Mouse (Mus musculus) macrophage (primary cell): ENCODE results near the gene Exosc10. TPM values are rescaled to one million over a fixed set of nuclear protein-coding genes. Genes with fewer than 3 reads are reported as not detected.
A peak's percentile ranks its signal among the peaks of the same experiment; 100 is the strongest.

Source experiments
- H3K27ac ChIP-seq: fragments of 350-480 bp; formaldehyde crosslinking; 2 replicates; pipeline ENCODE4 v1.9.0; 2021
- H3K36me3 ChIP-seq: fragments of 350-480 bp; formaldehyde crosslinking; 2 replicates; pipeline ENCODE4 v1.9.0; 2021; ENCODE audit errors: inconsistent target
- H3K4me3 ChIP-seq: fragments of 350-480 bp; formaldehyde crosslinking; 2 replicates; pipeline ENCODE4 v1.9.0; 2021; ENCODE audit errors: inconsistent target
- H3K79me2 ChIP-seq: fragments of 350-480 bp; formaldehyde crosslinking; 2 replicates; pipeline ENCODE4 v1.9.0; 2021; ENCODE audit errors: inconsistent target
- WGBS: methylation state at CpG from one replicate; pipeline ENCODE4 v1.1.7; 2026; ENCODE audit warnings: inconsistent platforms; ENCODE audit not compliant: missing documents; 5-methylcytosine and 5-hydroxymethylcytosine counted together
- polyA plus RNA-seq: library from polyadenylated mRNA; stranded (reverse); fragments of 250-400 nt; gene quantifications from 3 replicates; pipeline ENCODE4 v1.2.4, GENCODE M21; 2018; ENCODE audit warnings: inconsistent platforms

Gene Exosc10
- polyA plus RNA-seq, 1 experiment from 2014 or later, result 58.5 TPM

DNA sequence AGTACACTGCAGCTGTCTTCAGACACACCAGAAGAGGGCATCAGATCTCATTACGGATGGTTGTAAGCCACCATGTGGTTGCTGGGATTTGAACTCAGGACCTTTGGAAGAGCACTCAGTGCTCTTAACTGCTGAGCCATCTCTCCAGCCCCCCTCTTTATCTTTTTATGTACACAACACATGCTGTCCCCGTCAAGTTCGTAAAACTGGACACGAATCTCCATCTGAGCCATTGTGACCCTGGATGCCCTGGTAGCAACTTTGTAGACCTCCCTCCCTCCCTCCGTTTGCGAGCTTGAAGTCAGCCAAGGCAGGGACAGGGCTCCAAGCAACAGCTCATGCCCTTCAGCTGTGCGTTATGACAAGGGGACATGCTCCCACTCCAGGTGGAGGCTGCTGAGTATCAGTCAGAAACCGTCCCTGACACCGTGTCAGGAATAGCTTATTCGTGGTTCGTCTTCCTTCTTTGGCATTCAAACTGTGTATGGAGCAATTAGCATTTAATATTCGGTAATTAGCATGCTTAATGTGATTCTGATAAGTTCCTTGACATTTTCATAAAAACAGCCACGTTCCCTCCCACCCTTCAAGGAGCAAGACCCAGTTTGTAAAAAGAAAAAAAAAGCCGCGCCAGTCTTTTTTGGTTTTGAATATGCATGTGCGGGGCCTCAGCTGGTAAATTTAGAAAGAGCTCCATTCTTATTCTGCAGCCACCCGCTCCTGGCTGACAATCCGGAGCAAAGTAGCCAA is 32.4 kb downstream of the Exosc10 start:
- 3% methylated on average over 16 of the region's 18 CpGs for WGBS
- peaks cover 12% of the 10 kb centered on the region for H3K79me2 ChIP-seq
- H3K27ac ChIP-seq, result peak overlapping the region; percentile 18; the same call in 1 of the 2 replicates
- H3K36me3 ChIP-seq, result peaks cover 11% of the 10 kb centered on the region; the same call in 1 of the 2 replicates
- peak overlapping the region; percentile 46 for H3K4me3 ChIP-seq

DNA sequence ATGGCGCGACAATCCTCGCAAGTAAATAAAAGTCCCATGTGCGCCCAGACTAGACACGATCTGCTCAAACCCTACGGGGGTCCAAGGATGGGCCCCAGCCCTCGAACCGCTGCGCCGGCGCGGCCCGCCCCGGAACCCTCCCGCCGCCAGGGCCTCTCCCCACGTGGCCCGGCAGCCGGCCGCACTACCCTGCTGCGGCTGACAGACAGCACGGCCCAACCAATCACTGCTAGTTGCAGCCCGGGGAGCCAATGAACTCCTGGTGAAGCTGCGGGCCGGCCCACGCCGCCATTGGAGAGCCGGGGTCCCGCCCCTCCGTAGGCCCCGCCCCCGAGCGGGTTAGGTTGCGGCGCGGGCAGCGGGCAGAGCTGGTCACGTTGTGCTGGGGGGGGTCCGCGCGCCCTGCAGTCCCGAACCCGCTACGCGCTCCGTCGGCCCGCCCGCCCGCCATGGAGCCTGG is 33.0 kb downstream of the Exosc10 start, which contains the start of gene Srm:
TSS of gene Srm (plus strand) at position 333 of the 460 bp plus-strand sequence.
- under 1% methylated on average over 41 of the region's 50 CpGs for WGBS
- Histone ChIP-seq H3K4me3 (peak within 1 kb of the TSS; percentile 58), H3K36me3 (peaks cover 11% of the 10 kb centered on the region; the same call in 1 of the 2 replicates), H3K79me2 (peaks cover 12% of the 10 kb centered on the region), H3K27ac (peak within 1 kb of the TSS; percentile 18; the same call in 1 of the 2 replicates)

DNA sequence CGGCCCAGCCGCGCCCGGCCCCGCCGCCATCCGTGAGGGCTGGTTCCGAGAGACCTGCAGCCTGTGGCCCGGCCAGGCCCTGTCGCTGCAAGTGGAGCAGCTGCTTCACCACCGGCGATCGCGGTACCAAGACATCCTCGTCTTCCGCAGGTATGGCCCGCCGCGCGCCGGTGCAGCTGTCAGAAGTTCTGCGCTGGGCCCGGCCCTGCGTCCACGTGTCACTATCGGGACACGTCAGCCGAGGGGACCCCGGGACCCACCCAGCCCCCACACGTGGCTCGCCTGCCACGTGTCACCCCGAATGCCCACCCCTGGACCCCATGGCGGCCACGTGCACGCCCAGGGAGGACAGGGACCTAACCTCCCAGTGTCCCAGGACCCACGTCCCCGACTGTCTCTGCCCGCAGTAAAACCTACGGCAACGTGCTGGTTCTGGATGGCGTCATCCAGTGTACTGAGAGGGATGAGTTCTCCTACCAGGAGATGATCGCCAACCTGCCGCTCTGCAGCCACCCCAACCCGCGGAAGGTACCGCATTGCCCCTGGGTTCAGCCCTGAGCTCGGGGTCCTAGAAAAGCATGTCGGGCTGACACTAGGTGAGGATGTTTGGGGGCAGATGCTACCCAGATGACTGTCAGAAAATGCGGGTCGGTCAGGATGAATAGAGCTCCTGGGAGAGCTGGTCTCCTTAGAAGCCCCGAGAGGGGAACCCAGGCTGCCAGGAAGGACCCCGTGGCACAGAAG is 33.6 kb downstream of the Exosc10 start:
- WGBS, result under 1% methylated on average over 50 of the region's 53 CpGs
- H3K4me3 ChIP-seq, result peak overlapping the region; percentile 58
- no peak overlapping the region for H3K27ac ChIP-seq
- peaks cover 12% of the 10 kb centered on the region for H3K79me2 ChIP-seq
- peaks cover 11% of the 10 kb centered on the region; the same call in 1 of the 2 replicates for H3K36me3 ChIP-seq

DNA sequence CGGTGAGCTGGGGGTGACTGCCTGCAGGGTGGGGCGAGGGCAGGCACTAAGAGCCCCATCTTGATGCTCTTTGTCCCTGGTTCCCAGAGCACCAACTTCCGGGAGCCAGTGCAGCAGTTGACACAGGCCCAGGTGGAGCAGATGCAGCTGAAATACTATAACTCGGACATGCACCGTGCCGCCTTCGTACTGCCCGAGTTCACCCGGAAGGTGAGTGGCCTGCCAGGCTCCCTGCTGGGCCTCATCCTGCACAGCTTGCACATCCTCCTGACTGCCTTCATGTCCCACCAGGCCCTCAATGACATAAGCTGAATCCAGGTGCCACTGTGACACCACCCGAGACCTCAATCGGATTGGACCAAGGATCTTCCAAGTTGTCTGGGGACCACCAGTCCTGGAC is 35.8 kb downstream of the Exosc10 start:
- Histone ChIP-seq H3K79me2 (peaks cover 12% of the 10 kb centered on the region), H3K36me3 (peaks cover 11% of the 10 kb centered on the region; the same call in 1 of the 2 replicates), H3K27ac (no peak overlapping the region), H3K4me3 (no peak overlapping the region)
- WGBS, result 94% methylated on average over 11 of the region's 11 CpGs

DNA sequence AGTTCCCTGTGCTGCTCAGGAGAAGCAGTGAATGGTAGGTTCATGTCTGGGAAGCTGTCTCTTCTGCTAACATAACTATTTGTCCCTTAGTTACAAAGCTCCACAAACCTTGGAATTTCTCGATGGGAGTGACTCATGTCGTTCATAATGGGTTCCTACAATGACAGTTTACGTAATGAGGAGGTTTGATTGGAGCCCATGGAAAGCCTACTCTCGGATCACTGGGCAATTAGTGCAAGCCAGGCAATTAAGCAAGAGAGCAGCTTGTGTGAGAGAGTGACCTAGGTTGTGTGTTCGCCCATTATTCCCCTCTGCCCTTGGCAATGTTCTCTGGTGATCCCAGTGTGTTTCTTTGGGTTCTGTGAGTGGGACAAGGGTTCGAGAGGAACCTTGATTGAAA is 37.7 kb downstream of the Exosc10 start:
- Histone ChIP-seq H3K79me2 (peaks cover 12% of the 10 kb centered on the region), H3K27ac (no peak overlapping the region), H3K4me3 (no peak overlapping the region), H3K36me3 (peaks cover 11% of the 10 kb centered on the region; the same call in 1 of the 2 replicates)
- WGBS, result 94% methylated on average over 6 of the region's 6 CpGs

DNA sequence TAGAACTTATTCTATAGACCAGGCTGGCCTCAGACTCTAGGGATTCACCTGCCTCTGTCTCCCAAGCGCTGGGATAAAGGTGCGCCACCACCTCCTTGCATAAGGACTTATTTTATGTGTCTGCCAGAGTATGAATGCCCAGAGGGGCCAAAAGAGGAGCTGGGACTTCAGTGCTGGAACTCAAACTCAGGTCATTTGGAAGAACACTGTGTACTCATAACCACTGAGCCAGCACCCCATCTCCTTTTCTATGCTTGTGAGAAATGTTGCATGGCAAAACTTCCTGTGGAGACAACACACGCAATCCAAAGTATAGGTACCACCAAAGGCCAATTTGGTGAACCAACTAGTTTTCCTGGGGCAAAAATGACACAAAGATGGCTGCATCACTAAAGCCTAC is 38.5 kb downstream of the Exosc10 start:
- Histone ChIP-seq H3K4me3 (no peak overlapping the region), H3K36me3 (peaks cover 11% of the 10 kb centered on the region; the same call in 1 of the 2 replicates), H3K27ac (no peak overlapping the region), H3K79me2 (peaks cover 12% of the 10 kb centered on the region)
- 97% methylated on average over 3 of the region's 3 CpGs for WGBS

DNA sequence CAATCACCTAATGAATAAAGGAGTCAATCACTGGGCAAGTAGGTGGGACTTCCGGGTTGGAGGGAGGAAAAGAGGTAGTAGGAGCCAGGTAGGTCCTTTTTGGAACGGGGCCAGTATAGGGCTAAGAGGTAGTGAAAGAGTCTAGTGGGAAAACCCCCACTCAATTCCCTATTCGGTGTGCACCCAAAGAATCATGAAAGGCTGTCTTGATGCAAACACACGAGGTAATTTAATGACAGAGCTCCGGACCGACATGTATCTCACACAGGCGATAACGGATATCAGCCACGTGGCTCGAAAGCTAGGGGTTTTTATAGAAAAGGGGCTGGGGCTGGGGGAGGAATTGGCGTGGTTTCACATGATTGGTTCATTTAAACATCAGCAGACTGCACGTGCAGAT is 40.6 kb downstream of the Exosc10 start:
- Histone ChIP-seq H3K4me3 (no peak overlapping the region), H3K79me2 (no peaks in the 10 kb centered on the region), H3K27ac (no peak overlapping the region), H3K36me3 (peaks cover 11% of the 10 kb centered on the region; the same call in 1 of the 2 replicates)
- WGBS, result 97% methylated on average over 12 of the region's 12 CpGs

DNA sequence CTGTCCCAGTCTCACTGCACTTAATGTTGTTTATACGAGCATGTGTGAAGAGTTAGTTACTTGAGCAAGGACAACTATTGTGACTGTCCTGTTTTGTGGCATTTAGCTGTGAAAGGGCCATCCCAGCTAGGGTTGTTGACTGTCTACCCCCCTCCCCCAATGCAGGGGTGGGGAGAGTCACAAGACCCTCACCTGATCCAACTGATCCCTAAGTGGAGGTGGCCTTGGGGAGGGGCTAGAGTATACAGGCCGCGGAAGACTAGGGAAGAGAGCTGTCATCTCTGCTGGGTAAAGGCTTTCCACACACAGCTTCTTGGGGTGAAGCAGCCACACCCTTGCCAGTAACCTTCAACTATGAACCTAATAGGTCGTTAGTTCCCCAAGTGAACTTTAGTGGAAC is 42.1 kb downstream of the Exosc10 start:
- H3K27ac ChIP-seq, result no peak overlapping the region
- 90% methylated on average over 4 of the region's 4 CpGs for WGBS
- H3K36me3 ChIP-seq, result no peaks in the 10 kb centered on the region
- H3K79me2 ChIP-seq, result no peaks in the 10 kb centered on the region
- no peak overlapping the region for H3K4me3 ChIP-seq

DNA sequence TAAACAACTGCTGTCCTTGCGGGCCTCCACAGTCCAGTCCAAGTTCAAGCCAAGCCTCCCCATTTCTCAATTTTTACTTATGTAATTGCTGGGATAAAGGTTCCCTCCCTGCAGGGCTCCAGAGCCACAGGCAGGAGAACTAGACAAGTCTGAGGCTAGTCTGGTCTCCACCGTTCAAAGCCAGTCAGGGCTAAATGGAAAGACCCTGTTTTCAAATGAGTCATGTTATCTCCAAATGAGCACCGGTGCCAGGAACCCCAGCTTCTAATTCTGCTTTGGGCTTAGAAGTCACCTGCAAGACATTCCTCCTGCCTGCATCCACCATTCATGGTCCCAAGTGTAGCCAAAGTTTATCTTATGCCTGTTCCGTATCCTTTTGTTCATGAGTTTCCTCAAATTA is 43.6 kb downstream of the Exosc10 start:
- Histone ChIP-seq H3K27ac (no peak overlapping the region), H3K36me3 (no peaks in the 10 kb centered on the region), H3K4me3 (no peak overlapping the region), H3K79me2 (no peaks in the 10 kb centered on the region)
- 79% methylated on average over 4 of the region's 4 CpGs for WGBS

DNA sequence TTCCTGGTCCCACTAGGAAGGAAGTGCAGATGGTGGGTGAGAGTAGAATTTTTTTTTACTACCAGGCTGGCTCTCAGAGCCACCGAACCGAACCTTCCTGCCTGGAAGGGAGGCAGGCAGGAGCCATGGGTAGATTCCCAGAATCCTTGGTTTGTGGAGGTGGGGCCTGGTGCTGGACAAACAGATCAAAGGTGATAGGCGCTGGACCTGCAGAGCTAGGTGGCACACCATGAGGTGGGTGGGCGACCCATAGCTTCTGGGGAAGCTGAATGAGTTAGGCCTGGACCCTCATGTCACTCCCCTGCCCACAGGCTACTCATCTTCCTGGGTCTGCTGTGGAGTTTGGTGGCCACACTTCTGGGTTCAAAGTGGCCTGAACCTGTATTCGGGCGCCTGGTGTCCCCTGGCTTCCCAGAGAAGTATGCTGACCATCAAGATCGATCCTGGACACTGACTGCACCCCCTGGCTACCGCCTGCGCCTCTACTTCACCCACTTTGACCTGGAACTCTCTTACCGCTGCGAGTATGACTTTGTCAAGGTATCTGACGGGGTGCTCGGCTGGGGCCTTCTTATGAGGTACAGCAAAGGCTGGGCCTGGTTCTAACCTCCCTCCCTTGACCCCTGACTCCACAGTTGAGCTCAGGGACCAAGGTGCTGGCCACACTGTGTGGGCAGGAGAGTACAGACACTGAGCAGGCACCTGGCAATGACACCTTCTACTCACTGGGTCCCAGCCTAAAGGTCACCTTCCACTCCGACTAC is 44.3 kb downstream of the Exosc10 start, which contains the start of gene Masp2:
TSS of gene Masp2 (plus strand) at position 198 of the 764 bp plus-strand sequence.
- H3K4me3 ChIP-seq, result no peak within 1 kb of the TSS
- 84% methylated on average over 11 of the region's 14 CpGs for WGBS
- no peak within 1 kb of the TSS for H3K27ac ChIP-seq
- H3K36me3 ChIP-seq, result no peaks in the 10 kb centered on the region
- no peaks in the 10 kb centered on the region for H3K79me2 ChIP-seq

DNA sequence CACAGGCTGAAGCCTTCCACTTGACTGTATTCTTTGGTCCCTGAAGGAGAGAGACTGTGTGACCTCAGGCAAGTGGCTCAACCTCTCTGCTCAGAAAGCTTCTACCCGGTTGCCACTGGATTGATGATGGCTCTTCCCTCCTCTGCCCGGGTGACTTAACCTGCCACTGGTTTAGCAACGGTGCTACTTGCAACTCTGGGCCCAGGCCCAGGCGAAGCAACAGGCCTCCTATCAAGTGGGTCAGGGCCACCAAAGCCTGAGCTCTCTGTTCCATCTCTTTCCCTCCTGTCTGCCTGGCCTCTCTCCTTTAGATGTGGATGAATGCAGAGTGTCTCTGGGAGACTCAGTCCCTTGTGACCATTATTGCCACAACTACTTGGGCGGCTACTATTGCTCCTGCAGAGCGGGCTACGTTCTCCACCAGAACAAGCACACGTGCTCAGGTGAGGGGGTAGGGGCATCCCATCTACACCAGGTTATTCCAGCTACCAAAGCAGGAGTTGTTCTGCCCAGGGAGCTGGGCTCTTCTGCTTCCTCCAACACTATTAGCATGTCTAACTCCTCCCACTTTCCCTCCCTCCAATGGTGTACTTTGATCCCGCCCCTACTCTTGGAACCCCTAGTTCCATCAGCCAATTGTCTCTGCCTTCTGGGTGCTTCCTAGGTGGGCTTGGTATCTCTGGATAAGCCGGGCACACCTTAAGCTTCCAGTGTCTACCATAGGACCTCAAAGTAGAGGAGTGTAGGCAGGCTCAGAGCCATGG is 45.3 kb downstream of the Exosc10 start:
- 97% methylated on average over 10 of the region's 10 CpGs for WGBS
- Histone ChIP-seq H3K4me3 (no peak overlapping the region), H3K36me3 (no peaks in the 10 kb centered on the region), H3K79me2 (no peaks in the 10 kb centered on the region), H3K27ac (no peak overlapping the region)

DNA sequence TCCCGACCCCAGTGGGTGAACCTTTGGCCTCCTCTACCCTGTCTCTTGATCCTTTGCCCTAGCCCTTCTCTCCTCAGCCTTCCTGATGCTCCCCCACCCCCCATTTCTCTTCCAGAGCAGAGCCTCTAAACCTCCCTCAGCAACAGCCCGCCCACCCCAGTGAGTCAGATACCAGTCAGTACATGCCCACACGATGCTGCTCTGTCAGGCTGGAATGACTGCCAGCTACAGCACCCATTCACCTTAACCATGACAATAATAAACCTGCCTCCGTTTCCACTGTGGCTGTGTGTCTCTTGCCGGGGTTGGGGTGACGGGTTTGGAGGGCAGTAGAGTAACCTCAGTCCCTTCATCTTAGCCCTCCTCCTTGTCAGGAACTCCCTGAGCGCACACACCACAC is 45.9 kb downstream of the Exosc10 start:
- WGBS, result 80% methylated on average over 7 of the region's 7 CpGs
- no peak overlapping the region for H3K27ac ChIP-seq
- H3K36me3 ChIP-seq, result no peaks in the 10 kb centered on the region
- H3K79me2 ChIP-seq, result no peaks in the 10 kb centered on the region
- no peak overlapping the region for H3K4me3 ChIP-seq

DNA sequence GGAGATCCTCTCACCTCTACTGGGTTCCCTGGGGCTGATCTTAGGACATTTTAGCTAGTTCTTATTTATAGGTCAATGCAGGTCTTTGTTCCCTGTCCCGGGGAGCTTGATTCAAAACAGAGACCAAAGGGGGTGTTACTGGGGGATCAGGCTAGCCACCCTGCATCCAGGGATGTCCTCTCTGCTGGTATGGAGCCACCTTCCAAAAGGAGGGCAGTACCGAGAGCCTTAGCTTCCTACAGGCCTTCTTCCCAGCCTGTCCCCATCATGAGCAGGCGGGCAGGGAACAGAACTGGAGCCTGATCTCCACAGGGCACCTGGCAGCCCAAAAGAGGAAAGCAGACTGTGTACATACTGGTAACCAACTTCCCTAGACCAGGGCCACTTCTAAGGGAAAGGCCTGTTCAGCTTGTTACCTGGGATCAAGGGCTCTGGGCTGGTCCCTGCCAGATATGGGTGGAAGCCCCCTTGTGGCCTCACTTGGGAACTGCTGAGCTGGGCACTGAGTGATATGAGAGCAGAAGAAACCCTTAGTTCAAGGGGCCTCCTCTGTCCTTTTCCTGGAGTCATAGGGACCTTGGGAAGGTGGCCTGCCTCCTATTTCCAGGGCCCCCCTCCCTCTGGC is 46.4 kb downstream of the Exosc10 start:
- Histone ChIP-seq H3K79me2 (no peaks in the 10 kb centered on the region), H3K27ac (no peak overlapping the region), H3K4me3 (no peak overlapping the region), H3K36me3 (no peaks in the 10 kb centered on the region)
- WGBS, result 88% methylated on average over 3 of the region's 3 CpGs
